Mouse (Mus musculus) heart, adult 18-20 months (tissue): ENCODE data around the gene Atp6v1b1. TPM values are rescaled to one million over a fixed set of nuclear protein-coding genes. Genes with fewer than 3 reads are reported as not detected.

Experiments used
- DNase-seq, 2 experiments: peaks; one replicate each; pipeline ENCODE4 v3.0.0; 2021 to 2022; ENCODE audit warnings: mixed read lengths in 1 of 2
- long read RNA-seq, 2 experiments: library from polyadenylated mRNA; stranded (forward); transcript quantifications; one replicate each; pipeline ENCODE4 v2.0.0; 2021
- total RNA-seq, 2 experiments: library from RNA; stranded (reverse); gene quantifications; 2 replicates each; pipeline ENCODE4 v1.2.3; 2021

Gene Atp6v1b1
- total RNA-seq, result under 1 TPM in 1 of 2 experiments, not detected in 1; 0.77 TPM
- long read RNA-seq, experiment 1, result 0 reads
- long read RNA-seq, experiment 2, result 0 reads

DNA sequence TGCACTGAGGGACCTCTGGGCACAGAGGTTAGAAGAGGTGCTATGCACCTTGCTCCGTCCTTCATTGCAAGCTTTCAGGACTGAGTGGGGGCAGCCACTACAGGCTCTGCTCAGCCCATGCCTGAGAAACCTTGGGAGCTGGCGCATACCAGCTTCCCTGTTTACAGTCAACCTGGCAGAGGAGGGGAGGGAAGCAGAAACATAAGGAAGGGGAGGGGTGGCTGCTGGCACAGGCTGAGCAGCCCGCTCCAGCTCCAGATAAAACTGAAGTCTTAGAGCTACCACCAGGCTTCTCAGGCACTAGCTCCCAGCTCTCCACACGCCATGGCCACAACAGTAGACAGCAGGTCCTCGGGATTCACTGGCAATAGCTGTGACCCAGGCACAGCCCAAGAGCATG lies at the start of gene Atp6v1b1:
Gene Atp6v1b1 (plus strand): TSS at position 230 of the 400 bp plus-strand sequence.
- no peak for DNase-seq

DNA sequence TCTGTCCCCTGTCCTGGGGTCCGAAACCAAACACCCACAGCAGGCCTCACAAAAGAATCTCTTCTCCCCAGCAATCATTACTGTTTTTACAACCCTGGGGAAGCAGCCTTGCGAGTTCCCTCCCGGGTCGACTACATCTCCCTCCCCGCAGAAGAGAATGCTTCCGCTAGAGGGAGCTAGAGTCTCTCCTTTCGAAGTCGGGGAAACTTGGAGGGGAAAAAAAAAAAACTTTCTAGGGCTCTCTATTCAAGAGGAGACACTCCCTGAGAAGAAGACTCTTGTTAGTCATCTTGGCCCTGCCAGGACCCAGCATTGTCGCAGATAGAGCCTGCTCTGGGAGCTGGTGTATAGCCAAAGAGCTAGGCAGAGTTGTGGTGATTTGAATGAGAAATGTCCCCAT lies 49.0 kb upstream of the Atp6v1b1 start:
- DNase-seq, result peak; percentile 45 to 75

DNA sequence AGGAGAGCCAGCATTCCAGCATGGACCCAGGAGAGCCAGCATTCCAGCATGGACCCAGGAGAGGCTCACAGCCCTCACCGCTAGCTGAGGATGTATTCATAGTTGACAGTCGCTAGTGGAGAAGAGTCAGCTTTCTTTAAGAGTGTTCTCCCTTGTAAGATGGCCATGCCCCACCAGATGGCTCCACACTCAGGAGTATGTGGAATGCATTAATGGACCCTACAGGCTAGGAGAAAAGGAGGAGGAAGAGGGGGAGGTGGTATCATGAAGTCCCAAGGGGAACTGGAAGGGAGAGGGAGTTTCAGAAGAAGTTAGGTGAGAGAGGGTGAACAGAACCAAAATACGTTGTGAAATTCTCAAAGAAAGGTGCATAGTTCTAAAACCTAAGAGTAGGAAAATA lies 47.1 kb upstream of the Atp6v1b1 start:
- no peak for DNase-seq

DNA sequence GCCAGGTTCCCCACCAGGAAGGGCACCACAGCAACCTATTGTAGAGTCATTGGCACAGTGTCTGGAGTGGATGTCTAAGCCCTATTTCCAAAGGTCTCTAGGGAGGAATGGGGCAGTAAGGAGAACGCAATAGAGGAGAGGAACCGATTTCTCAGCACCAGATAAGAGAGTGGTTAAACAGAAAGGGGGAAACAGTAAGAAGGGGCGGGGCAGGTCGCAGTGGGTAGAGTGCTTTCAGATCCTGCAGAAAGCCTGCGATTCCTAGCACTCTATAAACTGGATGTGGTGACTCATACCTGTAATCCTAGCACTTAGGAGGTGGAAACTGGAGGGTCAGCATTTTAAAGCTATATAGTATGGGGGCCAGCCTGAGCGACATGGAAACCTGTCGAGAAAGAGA lies 46.1 kb upstream of the Atp6v1b1 start:
- DNase-seq, result no peak

DNA sequence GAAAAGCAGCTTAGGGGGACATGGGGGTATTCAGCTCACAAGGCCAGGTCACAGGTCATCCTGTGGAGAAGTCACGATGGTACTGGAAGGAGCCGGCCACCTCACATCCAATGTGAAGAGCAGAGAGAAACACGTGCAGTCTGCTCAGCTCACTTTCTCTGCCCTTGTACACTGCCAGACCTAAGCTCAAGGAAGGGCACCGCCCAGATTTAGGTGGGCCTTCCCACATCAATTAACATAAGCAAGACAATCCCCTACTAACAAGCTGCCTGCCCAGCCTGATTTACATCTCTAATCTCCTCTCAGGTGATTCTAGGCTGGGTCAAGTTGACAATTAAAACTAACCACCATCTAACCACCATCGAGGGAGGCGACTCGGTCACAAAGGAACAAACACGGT lies 44.9 kb upstream of the Atp6v1b1 start:
- no peak for DNase-seq

DNA sequence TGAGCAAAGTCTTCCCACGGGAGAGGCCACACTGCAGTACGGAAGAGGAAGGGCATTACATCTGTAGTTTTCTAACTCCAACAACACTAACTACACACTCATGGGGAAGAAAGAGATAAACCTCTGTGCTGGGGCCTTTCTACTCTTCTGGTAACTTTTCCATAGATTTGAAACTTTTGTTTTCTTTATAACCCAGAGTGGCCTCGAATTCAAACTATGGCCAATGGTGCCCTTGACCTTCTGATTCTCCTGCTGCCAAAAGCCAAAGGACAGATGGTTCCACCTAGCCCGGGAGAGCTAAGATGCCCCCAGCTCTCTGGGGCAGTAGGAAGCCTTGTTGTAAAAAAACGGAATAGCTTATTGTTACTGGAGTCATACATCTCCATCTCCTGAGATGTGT lies 42.8 kb upstream of the Atp6v1b1 start:
- no peak for DNase-seq

DNA sequence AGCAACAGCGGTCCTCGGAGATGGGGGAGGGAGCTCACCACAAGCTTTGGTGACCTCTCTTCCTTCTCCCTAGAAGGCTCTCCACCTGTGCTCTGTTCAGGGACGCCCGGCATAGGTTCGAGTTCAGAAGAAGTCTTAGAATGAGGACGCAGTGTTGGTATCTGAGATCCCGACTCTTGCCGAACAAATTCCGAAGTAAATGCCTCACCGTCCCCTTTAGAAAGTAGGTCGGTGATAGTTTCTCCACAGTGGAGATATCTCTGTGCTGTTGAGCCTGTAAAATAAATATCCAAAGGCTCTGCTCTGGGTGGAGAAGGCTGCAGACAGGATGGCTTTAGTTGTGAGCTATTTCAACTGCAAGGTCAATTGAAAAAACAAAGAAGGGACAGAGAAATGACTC lies 41.8 kb upstream of the Atp6v1b1 start:
- no peak for DNase-seq

DNA sequence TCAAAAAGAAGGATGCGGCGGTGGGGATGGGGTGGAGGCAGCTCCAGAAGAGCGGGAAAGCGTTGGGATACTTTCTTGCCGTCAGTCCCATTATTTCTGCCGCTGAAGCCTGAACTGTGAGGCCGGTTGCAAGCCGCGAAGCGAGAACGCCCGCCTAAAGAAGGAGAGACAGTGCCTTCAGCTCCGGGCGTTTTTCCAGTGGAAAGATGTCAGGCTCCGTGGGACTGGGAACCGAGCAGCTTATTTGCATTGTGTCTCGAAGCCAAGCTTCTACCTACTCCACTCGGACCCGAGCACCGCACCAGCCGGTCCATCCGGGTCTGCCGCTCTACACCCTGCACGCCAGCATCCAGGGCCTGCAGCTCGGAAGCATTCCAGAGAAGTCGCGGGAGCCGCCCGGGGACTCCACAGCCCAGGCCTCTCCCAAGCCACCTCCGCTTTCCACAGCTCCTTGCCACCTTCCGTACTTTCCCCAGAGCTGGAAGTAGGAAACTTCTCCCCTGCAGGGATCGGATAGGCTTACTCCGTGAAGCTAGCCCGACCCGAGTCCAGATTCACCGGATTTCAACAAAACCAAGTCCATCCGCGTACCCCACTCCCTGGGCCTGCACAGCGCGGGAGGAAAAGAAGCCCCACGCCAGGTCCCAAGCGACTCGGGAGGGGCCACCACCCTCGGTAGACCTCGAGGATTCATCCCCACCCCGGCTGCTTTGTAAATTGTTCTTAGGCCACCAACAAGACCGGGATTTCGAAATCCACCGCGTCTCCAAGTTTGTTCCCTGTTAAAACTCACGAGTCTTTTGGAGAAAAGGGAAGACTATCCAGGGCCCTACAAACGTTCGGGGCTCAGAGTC lies 40.4 kb upstream of the Atp6v1b1 start:
- no peak for DNase-seq

DNA sequence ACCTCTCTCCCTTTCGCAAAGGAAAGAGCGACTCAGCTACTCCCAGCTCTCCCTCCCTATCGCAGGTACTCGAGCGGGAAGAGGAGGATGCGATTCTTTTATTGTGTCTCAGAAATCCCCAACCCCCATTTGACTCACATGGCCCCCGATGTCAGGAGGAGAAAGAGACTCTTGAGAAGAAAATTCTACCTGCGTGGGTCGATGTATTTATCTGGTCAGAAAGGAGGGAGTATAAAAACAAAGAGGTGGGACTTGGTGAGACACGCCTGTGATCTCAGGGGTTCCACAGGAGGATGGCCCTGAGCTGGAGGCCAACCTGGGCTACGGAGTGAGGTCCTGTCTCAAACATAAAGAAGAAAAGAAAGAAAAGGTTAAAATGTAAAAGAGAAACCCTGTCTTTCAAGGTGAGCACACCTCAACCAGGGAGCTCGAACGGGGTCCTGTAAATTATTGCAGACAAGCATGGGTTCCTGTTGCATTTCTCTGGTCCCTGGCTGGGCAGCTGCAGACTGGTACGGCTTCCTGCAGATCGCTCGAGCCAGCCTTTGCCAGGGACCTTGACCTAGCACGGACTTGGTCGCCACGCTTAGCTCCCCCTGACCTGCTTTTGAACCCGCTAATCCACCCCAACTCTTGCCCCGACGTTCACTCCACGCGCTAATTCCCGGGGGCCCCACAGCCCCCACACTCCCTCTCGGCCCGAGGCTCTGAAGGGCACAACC lies 39.6 kb upstream of the Atp6v1b1 start:
- no peak for DNase-seq

DNA sequence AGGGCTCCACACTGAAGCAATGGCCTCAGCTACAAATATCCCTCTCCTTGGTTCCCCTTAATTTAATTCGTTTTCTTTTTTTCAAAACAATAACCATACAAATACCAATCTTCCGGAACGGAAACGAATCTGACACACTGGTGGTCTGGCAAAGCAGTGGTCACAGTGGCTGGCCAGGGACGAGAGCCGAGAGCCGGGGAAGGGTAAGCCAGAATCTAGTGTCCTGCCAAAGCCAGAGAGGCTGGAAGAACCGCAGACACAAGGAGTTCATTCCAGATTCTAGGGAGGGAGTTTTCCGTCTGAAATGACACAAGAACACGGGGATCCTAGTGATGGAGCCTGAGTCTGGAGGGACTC lies 39.1 kb upstream of the Atp6v1b1 start:
- no peak for DNase-seq

DNA sequence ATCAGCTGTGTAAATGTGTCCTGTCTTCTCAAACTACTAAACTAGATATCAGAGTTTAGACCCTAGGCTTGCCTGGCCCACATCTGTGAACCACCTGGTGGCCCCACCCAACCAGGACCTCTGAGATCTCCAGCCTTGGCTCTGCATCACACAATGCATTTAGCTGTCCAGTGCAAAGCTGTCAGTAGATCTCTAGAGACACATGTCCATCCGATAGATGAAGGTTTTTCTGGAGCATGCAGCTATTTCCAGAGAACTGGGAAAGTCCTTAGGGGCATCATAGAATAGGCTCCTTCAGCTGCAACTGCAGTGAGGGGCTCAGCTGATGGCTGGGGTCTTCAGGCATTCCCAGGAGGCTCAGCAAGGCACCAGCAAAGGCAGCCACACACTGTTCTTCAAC lies 38.5 kb upstream of the Atp6v1b1 start:
- no peak for DNase-seq

DNA sequence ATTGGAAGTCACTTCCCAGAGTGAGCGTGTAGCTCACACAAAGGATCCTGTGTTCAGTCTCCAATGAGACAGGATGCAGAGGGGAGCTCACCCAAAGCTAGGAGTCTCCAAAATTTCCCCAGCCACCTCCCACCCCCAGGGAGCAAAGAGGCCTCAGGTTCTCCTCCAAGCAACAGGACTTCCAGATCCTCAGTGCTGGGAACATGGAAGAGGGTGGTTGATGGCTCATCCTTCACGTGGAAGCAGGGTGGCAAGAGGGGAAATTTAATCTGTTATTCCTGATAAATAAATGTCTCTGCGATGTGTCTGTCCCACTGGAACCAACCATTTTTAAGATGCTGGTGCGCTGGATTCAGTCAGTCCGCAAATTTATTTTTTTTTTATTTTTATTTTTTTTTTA lies 38.1 kb upstream of the Atp6v1b1 start:
- DNase-seq, result no peak

DNA sequence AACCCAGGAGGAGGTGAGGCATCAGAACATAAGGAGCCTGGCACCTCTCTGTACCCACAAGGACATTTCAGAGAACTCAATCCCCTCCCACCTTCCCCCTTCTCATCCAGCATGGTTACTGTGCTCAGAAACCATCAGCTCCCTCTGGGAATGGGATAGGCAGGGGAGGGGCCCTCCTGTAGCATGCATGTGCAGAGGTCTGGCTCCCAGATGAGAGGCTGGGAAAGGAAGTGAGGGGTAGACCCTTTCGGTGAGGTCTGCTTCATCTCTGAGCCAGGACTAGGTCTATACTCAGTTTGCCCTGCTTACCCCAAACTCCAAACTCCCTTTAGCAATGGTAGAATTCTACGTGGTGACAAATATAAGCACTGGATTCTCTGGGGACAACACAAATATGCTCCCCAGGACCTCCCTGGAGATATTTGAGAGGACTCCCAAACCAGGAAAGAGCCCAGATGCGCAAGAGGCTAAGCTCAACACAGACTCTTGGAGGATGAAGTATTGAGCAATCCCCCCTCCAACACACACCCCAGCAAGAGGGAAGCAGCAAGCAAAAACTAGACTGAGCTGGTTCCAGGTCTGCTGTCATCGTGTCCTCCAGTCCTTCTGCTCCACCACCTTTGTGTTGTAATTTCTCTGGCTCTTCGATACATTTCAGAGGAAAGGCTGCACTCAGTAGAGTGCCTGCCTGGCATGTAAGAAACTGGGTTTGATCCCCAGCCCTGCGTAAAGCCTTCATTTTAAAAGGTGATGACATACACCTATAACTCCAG lies 34.9 kb upstream of the Atp6v1b1 start:
- DNase-seq, result no peak

DNA sequence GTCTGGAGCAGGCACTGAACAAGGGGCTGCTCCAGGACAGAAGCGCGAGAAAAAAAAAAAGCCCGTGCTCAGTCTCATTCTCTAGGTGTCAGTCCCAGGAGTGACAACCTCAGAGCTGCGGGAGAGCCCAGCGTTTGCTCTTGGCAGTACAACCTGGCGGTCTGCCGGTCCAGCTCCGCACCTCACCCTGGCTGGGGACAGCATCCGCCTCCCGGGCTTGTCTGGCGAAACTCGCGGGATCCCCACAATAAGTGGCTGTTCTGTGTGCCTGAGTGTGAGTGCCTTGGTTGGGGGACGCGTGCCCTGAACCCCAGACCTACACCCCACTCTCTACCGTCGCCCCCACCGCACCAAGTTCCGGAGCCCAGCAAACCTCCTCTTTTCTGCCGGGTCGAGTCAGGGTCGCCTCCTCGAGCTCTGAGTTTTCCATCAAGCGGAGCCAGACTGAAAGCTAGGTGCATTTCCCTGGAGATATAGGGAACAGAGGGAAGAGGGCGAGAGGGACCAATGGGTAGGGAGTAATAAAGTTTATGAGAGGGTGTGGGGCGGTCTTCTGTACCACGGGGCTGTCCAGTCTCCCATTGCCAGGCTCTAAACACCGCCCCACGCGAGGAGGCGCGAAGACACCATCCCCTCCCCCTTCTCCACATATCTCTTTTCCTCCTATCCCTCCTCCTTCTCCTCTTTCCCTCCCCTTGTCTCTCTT lies 32.3 kb upstream of the Atp6v1b1 start:
- no peak for DNase-seq

DNA sequence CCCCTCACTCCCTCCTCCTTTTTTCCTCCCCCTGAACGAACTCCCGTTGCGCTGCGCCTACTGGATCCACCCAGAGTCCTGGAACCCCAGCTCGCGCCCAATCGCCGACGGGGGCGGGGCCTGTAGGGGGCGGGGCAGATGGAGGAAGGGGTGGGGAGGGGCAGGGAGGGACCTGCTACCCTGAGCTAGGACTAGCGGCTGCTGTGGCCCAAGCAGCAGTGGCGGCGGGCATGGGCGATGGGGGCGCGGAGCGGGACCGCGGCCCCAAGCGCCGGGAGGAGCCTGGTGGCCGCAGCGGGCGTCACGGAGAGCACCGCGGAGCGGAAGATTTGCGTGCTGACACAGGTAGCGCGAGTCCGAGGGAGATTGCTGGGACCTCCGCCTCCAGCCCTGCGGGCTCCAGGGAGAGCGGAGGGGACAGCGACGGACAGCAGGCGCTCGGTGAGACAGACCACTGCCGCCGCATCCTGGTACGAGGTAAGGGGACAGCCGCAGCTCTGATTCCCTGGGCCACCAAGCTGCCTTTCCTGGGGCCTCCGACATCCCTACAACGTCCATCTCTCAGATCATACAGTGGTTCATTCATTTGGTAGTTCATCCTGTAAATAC lies 31.6 kb upstream of the Atp6v1b1 start, which contains the start of gene Vax2:
Gene Vax2 (plus strand): TSS at position 198 of the 609 bp plus-strand sequence.
- peak; percentile 70 to 76 for DNase-seq

DNA sequence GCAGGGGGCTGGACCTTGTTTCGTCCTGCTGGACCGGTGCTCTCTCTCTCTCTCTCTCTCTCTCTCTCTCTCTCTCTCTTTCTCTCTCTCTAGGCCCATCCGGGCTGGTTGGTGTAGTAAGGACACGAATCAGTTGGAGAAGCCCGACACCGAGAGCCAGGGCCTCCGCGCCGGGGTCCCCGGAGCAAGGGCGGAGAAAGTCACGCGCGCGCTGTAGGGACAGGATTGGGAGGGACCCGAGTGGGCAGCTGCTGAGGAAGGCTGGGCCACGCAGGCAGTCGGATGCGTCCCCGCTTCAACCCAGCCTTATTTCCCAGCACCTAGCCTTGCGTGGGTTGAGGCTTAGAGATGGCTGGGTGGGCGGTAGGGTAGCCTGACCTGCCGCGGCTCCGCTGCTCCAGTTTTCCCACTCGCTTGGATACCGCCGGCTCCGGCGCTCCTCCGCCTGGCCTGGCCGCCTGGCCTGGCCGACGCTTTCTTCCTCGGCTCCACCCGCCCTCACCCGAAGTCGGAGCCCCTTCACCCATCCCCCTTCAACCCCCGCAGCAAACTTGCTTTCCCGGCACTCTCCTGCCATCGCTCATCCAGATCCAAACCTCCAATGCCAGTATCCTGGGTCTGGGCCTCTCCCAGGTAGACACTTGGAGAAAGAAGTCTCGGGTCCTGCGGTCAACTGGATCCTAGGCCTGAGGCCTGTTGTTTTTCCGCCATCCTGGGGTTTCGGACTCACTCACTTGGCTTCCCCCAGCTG lies 30.9 kb upstream of the Atp6v1b1 start:
- no peak for DNase-seq

DNA sequence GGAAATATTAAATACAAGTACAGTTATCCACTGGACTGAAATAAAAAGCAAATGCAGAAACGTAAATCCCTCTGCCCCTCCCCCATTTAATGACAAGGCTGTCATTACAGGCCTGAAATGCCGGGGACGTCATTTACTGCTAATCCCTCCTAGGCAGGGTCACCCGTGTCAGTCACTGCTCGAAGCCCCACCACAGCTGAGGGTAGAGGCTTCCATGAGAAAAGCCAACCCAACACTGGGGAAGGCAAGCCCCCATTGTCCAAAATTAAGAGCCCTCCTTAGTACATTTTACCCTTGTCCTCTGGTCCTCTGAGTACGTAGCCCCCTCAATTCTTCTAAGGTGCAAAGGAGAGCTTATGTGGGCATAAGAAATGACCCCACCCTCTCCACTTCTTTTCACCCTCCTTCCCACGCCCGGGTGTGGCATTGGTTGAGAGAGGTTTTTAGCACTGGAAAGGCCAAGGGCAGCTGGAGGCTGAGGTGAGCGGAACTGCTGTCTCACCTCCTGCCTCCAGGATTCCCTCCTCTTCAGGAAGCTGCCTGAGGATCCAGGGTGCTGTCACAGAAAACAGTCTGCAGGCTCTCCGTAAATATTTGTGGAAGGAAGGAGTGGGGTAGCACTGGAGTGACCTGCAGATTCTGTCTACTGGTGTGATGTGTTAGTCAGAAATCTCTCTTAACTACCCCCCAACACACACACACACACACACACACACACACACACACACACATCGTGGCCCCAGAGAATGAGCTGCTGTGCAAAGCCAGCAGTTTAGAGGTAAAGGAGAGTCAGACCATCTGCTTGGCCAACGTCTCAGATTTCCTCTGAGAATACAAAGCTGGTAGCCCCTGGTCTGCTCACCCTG lies 29.3 kb upstream of the Atp6v1b1 start:
- no peak for DNase-seq

DNA sequence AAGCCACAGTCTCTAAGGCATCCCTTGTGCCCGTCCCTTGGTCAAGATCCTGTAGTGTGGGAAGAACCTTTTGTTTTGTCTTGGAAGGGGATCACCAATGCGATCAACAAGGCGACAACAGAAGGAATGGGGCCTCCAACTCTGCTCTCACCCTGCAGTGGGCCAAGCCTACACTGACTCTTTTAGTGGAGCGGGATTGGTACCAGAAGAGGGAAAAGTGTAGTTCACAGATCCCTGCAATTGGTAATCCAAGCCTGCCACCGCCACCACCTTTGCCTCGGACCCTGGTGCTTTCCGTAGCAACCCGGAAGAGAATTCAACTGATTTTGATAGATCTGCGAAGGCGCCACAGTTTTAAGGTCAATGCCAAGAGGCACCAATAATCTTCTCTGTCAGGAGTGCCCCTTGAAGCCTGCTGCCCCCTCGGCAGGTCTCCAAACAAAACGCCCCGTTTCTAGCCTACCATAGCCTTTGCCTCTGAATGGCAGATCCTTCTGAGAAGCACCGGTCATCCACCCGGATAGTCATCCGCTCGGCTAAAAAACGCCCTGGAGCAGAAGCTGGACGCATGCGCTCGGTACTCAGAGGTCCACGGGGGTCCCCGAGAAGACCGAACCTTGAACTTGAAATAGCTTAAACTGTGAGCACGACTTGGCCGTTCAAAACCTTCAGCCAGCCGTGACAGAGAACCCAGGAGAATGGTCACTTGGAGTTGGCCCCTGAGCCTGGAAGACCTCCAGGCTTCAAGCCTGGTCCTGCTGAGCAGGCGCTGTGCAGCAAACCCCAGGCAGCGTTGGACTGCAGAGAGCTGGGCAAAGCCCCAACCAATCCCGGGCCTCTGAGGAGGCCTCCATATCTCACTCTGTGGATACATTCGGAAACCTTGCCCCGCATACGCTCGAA lies 28.3 kb upstream of the Atp6v1b1 start:
- DNase-seq, result no peak
